ENCODE assay signal across 41 mouse cellular contexts in genomic region chr12:11209636-11210035, GRCm38 (mm10). TPM values are rescaled to one million over a fixed set of nuclear protein-coding genes. Genes with fewer than 3 reads are reported as not detected.
DNase-seq lines count a peak whose midpoint lies in the region; TF ChIP-seq lines count a peak whose summit lies in the region.
"Had no signal": no experiment of that assay in that cellular context is flagged by ENCODE, and none has a peak within 500 bp of the region (broad histone marks: within the 10 kb centered on the region; RNA-seq: fewer than 3 reads in every experiment).

No protein-coding gene starts in this region.

- WGBS in spleen, adult 2 months: 21% methylated on average over 5 of the region's 5 CpGs

- peak overlapping the region; percentile 24; the same call in 1 of the 2 replicates for H3K27ac ChIP-seq in spleen, adult 2 months (ENCODE audit: insufficient read depth, low read length)
- H3K27ac ChIP-seq: gastrocnemius, adult 2 months; hindbrain, embryonic 13.5 days; intestine, embryonic 15.5 days; layer of hippocampus, adult 2 months; left cerebral cortex, adult 2 months; limb, embryonic 13.5 days; liver, embryonic 12.5 days; stomach, postnatal 0 days had no signal

- no peak for TF ChIP-seq CTCF in spleen, adult 2 months (IDR thresholded peaks at IDR 0.05; ENCODE audit: extremely low read depth, insufficient read depth, insufficient read length, insufficient replicate concordance)

- no peaks in the 10 kb centered on the region for H3K27me3 ChIP-seq in spleen, adult 2 months (ENCODE audit: control insufficient read depth, insufficient read depth, low read length)
- H3K27me3 ChIP-seq: hindbrain, embryonic 13.5 days; liver, embryonic 12.5 days had no signal

- H3K4me1 ChIP-seq in spleen, adult 2 months (ENCODE audit: control insufficient read depth, insufficient read depth, insufficient read length): peaks cover 3% of the 10 kb centered on the region; the same call in 1 of the 2 replicates
- H3K4me1 ChIP-seq: hindbrain, embryonic 13.5 days; liver, embryonic 12.5 days had no signal

- H3K36me3 ChIP-seq in spleen, adult 2 months (ENCODE audit: control insufficient read depth, insufficient read depth, low read length): no peaks in the 10 kb centered on the region
- H3K36me3 ChIP-seq: hindbrain, embryonic 13.5 days; intestine, embryonic 15.5 days; limb, embryonic 13.5 days; liver, embryonic 12.5 days had no signal

- no peak for DNase-seq in spleen, adult 2 months (ENCODE audit: low read depth in 1 of 2, low spot score in 2 of 2)
- no peak for DNase-seq in spleen, postnatal 14 days (ENCODE audit: low spot score in 2 of 2)
- peak; percentile 29 for DNase-seq in induced T-regulatory cell, adult 2 months (ENCODE audit: low read depth)
- peak; percentile 38 for DNase-seq in naive thymus-derived CD4-positive, alpha-beta T cell, adult 2 months (ENCODE audit: low read depth)
- no peak for DNase-seq in ovary, postnatal 10 days (ENCODE audit: low spot score)
- no peak for DNase-seq in adrenal gland, adult 2 months
- DNase-seq in cerebellum, adult 8-10 months: no peak
- DNase-seq: adrenal gland, adult 8-10 months; cerebellum, adult 9-10 months; cerebellum, postnatal 36 days; gastrocnemius, adult 2 months; gastrocnemius, postnatal 36 days; heart, postnatal 36 days; kidney, adult 2 months; kidney, postnatal 36 days; liver, postnatal 0 days; lung, postnatal 36 days; midbrain, embryonic 14.5 days; right cerebral cortex, postnatal 14 days; thymus, adult 18-20 months; thymus, postnatal 25 days had no signal

- H3K4me3 ChIP-seq in spleen, adult 2 months (ENCODE audit: extremely low read depth, insufficient read depth, insufficient read length): no peak overlapping the region
- H3K4me3 ChIP-seq: erythroblast, embryonic 14.5 days; gastrocnemius, adult 2 months; hindbrain, embryonic 13.5 days; intestine, embryonic 15.5 days; layer of hippocampus, adult 2 months; left cerebral cortex, adult 2 months; limb, embryonic 13.5 days; liver, embryonic 12.5 days had no signal

- TF ChIP-seq POLR2A in spleen, adult 2 months (IDR thresholded peaks at IDR 0.05; ENCODE audit: low read depth, low read length): no peak

RNA-seq across cellular contexts. Expression of gene Msgn1, which starts 0.9 kb away (rescaled TPM):
- polyA plus RNA-seq in spleen, adult 2 months (2012; rRNA removed): 0.23 and 0.26 TPM in 2 replicates
- not detected for total RNA-seq in adrenal gland, adult 2 months (2021)
- not detected in 2 replicates for polyA plus RNA-seq in adrenal gland, adult 2 months (2012; rRNA removed)
- total RNA-seq: adrenal gland, adult 8-10 months; adrenal gland, postnatal 4 days; gastrocnemius, adult 2 months; gastrocnemius, postnatal 36 days; heart, postnatal 36 days; layer of hippocampus, adult 2 months; layer of hippocampus, postnatal 14 days; left cerebral cortex, adult 2 months; left cerebral cortex, postnatal 25 days; megakaryocyte-erythroid progenitor cell, adult 5-6 weeks had no signal
- polyA plus RNA-seq: embryonic facial prominence, embryonic 14.5 days; erythroblast, embryonic 14.5 days; forebrain, embryonic 11.5 days; forebrain, embryonic 16.5 days; heart, embryonic 11.5 days; hindbrain, embryonic 13.5 days; intestine, embryonic 15.5 days; kidney, adult 2 months; kidney, embryonic 16.5 days; limb, embryonic 13.5 days; liver, embryonic 12.5 days; liver, postnatal 0 days; lung, embryonic 16.5 days; midbrain, embryonic 14.5 days; neural tube, embryonic 11.5 days; small intestine, adult 2 months; stomach, postnatal 0 days had no signal

RNA-seq across cellular contexts. Expression of gene Gen1, which starts 56.0 kb away (rescaled TPM):
- polyA plus RNA-seq in spleen, adult 2 months (2012; rRNA removed): 0.28 and 0.33 TPM in 2 replicates
- total RNA-seq in adrenal gland, adult 2 months (2021): 1 to 10 TPM in 1 of 2 experiments, under 1 TPM in 1; 0.86 to 1.6 TPM
- polyA plus RNA-seq in adrenal gland, adult 2 months (2012; rRNA removed): not detected in 2 replicates

RNA-seq across cellular contexts. Expression of gene Smc6, which starts 56.0 kb away (rescaled TPM):
- polyA plus RNA-seq in spleen, adult 2 months (2012; rRNA removed): 3.9 and 9.5 TPM in 2 replicates
- 10 to 100 TPM; 23.3 to 29.0 TPM for total RNA-seq in adrenal gland, adult 2 months (2021)
- polyA plus RNA-seq in adrenal gland, adult 2 months (2012; rRNA removed): 1.0 and 1.1 TPM in 2 replicates

RNA-seq across cellular contexts. Expression of gene Kcns3, which starts 58.8 kb away (rescaled TPM):
- 0.33 and 0.45 TPM in 2 replicates for polyA plus RNA-seq in spleen, adult 2 months (2012; rRNA removed)
- total RNA-seq in adrenal gland, adult 2 months (2021): 1 to 10 TPM; 3.0 to 6.7 TPM
- 1.5 and 1.6 TPM in 2 replicates for polyA plus RNA-seq in adrenal gland, adult 2 months (2012; rRNA removed)
- total RNA-seq: megakaryocyte-erythroid progenitor cell, adult 5-6 weeks had no signal
- polyA plus RNA-seq: erythroblast, embryonic 14.5 days had no signal

Comparison
In these comparisons a context has a peak if more than half of its experiments do, and no peak if none do; other contexts are left out.
1. DNase-seq: peak in induced T-regulatory cell, adult 2 months (single experiment) and naive thymus-derived CD4-positive, alpha-beta T cell, adult 2 months (single experiment); none in spleen, adult 2 months (0 of 2), spleen, postnatal 14 days (0 of 2), ovary, postnatal 10 days (single experiment), adrenal gland, adult 2 months (single experiment) and cerebellum, adult 8-10 months (single experiment).